Mouse (Mus musculus) olfactory bulb, adult 2 months (tissue): ENCODE measurements around the gene Stmn1. TPM values are rescaled to one million over a fixed set of nuclear protein-coding genes. Genes with fewer than 3 reads are reported as not detected.

Source experiments
- H3K27ac ChIP-seq: fragments of 200-500 bp; 2 replicates; pipeline ENCODE4 v1.5.1; 2012; ENCODE audit warnings: low read depth, low read length; ENCODE audit not compliant: insufficient read depth
- H3K4me1 ChIP-seq: fragments of 200-500 bp; 2 replicates; pipeline ENCODE4 v1.6.1; 2012; ENCODE audit warnings: low read length; ENCODE audit not compliant: control insufficient read depth, insufficient read depth
- H3K4me3 ChIP-seq: fragments of 200-500 bp; 2 replicates; pipeline ENCODE4 v1.5.1; 2012; ENCODE audit warnings: mild to moderate bottlenecking, low read depth, low read length, moderate library complexity; ENCODE audit not compliant: insufficient read depth
- CTCF ChIP-seq: fragments of 200-500 bp; IDR thresholded peaks from 2 replicates; pipeline ENCODE4 v1.5.1; 2012; ENCODE audit warnings: low read depth, mild to moderate bottlenecking, low read length, moderate library complexity; ENCODE audit not compliant: insufficient read depth
- POLR2A ChIP-seq: fragments of 200-500 bp; IDR thresholded peaks from 2 replicates; pipeline ENCODE4 v1.6.1; 2012; ENCODE audit warnings: mild to moderate bottlenecking, low read depth, low read length, moderate library complexity; ENCODE audit not compliant: insufficient read depth
- WGBS: fragments of 180-500 bp; shearing (Covaris S2); methylation state at CpG from one replicate; pipeline ENCODE4 v1.1.7; 2018; 5-methylcytosine and 5-hydroxymethylcytosine counted together
- polyA plus RNA-seq: library from polyadenylated mRNA; stranded (reverse); fragments of >200 nt; gene quantifications from 2 replicates; pipeline ENCODE4 v1.2.4, GENCODE M21; 2012; ENCODE audit warnings: low replicate concordance; ENCODE audit not compliant: missing spikeins, insufficient read depth, insufficient read length

Gene Stmn1
- polyA plus RNA-seq, 1 experiment = 402 TPM

DNA sequence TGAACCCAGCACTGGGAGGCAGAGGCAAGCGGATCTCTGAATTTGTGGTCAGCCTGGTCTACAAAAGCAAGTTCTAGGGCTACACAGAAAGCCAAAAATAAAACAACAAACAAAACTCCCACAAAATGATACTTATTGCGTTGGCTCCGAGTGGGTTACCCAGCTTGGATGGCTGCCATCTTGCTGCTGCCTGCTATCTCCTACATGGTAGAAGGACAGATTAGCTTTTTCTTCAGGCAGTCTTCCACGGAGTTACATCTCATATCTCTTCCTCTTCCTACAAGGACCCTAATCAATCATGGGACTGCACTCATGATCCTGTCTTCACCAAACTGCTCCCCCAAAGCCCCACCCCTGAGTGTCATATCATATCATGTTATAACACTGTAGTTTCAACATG lies 28.2 kb upstream of the Stmn1 start:
- 58% methylated on average over 4 of the region's 4 CpGs for WGBS
- peaks cover 9% of the 10 kb centered on the region for H3K4me1 ChIP-seq
- H3K4me3 ChIP-seq = no peak overlapping the region
- no peak overlapping the region for H3K27ac ChIP-seq
- TF ChIP-seq CTCF (no peak), POLR2A (no peak)

DNA sequence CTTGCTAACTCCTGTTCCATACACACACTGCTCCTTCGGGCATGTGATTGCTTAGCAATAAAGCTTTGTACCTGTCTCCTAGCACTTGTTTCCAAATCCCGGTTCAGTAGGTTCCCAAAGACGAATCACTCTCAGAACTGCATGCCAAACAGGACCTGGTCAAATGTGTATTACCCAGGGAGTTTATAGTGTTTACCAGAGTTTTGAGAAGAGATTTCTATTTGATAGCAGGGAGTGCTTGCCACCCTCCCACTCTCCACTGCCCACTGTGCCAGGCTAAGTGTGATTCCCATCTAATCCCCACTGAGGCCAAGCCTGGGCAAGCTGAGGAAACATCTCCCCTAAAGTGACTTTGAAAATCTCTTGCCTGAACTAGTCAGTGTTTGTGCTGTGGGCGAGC lies 25.9 kb upstream of the Stmn1 start:
- no peak for TF ChIP-seq CTCF
- TF ChIP-seq POLR2A = no peak

DNA sequence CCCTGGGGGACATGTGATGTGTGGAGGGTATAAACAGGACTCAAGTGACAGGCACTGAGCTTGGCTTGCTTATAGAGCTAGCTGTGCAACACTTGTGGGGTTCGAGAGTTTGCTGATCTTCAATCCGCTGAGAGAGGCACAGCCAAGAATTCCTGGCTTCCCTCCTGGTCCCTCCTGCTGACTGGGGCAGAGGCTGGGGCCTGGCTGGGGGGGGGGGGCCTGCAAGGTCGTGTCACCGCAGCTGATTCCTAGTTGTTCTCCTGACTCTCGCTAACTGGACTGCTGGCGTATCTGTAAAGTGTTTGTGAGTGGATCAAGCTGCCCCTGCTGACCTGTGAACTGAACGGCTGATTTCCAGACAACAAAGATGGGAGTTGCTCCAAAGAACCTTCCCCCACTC lies 24.5 kb upstream of the Stmn1 start:
- 56% methylated on average over 7 of the region's 7 CpGs for WGBS
- no peak overlapping the region for H3K27ac ChIP-seq

More for the DNA sequence above, 25.9 kb upstream of the Stmn1 start:
- H3K27ac ChIP-seq = no peak overlapping the region
- H3K4me3 ChIP-seq = no peak overlapping the region
- 92% methylated on average over 4 of the region's 4 CpGs for WGBS
- H3K4me1 ChIP-seq = peaks cover 22% of the 10 kb centered on the region

DNA sequence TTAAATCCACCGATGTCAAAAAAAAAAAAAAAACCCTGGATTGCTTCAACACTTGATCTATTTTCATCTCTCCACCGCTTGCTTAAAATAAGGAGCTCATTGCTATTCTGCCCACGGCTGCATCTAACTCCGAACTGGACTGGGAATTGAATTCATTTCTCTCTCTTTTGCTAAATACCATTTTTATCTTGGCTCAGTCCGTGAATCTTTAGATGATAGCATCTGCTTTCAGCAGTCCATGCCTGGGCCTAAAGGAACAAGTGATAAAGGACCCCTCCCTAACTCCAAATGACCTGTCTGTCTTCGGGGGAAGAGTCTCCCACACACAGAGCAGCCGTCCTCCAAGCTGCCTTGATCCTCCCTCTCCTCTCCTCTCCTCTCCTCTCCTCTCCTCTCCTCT lies 23.2 kb upstream of the Stmn1 start:
- TF ChIP-seq POLR2A = no peak
- TF ChIP-seq CTCF = no peak
- 23% methylated on average over 7 of the region's 7 CpGs for WGBS
- Histone ChIP-seq H3K4me1 (peaks cover 35% of the 10 kb centered on the region), H3K4me3 (no peak overlapping the region), H3K27ac (no peak overlapping the region)

More for the DNA sequence above, 24.5 kb upstream of the Stmn1 start:
- H3K4me1 ChIP-seq = peaks cover 33% of the 10 kb centered on the region
- H3K4me3 ChIP-seq = no peak overlapping the region
- no peak for TF ChIP-seq POLR2A
- no peak for TF ChIP-seq CTCF

DNA sequence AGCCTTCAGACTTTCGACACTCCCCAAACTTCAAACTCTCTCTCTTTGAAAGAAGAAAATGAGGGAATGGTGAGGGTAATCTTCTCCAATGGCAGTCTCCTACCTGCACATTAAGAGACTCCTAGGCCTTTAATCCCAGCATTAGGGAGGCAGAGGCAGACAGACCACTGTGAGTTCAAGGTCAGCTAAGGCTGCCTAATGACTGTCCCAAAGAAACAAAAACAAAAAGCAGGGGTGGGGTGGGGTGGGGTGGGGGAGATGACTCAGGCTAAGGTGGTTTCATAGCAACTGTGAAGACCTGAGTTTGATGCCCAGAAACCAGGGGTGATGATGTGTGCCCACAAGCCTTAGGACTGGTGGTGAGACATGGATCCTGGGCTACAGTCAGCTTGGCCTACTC lies 22.6 kb upstream of the Stmn1 start:
- H3K4me1 ChIP-seq = peaks cover 40% of the 10 kb centered on the region
- H3K4me3 ChIP-seq = no peak overlapping the region
- H3K27ac ChIP-seq = peak overlapping the region; percentile 58
- WGBS = 65% methylated on average over 1 of the region's 1 CpGs
- TF ChIP-seq POLR2A (no peak), CTCF (no peak)

DNA sequence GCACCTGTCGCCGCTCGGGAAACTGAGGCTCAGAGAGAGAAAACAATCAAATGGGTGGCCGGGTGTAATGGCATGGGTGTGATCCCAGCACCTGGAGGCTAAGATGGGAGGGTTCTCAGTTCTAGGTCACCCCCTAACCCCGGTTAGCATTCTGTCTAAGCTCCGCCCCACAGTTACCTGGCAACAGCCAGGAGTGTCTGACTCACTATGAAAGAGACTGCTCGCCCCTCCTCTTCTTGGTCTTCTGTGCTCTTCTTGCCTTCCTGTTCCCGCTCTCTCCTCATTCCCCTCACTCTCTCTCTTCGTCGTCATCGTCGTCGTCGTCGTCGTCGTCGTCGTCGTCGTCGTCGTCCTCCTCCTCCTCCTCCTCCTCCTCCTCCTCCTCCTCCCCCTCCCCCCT lies 20.2 kb upstream of the Stmn1 start:
- H3K4me3 ChIP-seq = no peak overlapping the region
- TF ChIP-seq CTCF (no peak), POLR2A (no peak)
- WGBS = 44% methylated on average over 23 of the region's 23 CpGs
- no peak overlapping the region for H3K27ac ChIP-seq
- H3K4me1 ChIP-seq = peaks cover 52% of the 10 kb centered on the region

DNA sequence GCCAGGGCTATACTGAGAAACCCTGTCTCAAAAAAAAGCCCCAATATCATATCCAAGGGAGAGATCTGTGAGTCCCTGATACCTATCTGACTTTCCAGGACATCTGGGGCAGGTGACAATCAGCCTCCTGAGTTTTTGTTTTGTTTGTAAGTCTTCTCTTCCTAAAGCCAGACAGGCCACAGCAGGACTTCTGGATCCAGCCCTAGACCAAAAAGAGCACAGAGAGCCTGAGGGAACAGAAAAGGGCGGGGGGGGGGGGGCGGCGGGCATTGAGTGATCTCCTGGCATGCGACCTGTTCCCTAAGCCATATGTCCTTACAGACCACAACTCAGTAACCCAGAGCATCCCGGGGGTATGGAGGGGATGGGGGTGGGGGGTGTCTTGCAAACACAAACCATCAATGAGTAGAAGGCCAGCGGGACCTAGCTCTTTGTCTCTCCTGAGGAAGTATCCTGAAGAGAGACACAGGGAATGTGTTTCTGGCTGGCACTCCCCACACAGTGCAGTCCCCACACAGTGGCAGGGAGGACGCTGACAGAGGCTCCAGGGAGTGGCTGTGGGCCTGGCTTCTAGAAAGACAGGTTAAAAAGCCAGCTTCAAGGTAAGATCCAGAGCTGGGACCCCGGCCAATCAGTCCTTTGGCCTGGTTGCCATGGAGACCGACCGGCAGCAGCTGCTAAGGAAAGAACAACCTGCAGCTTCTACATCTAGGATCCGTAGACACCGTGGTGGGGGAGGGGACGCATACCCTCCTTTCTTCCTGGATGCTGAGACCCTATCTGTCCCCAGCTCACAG lies 18.3 kb upstream of the Stmn1 start:
- H3K27ac ChIP-seq = peak overlapping the region; percentile 86
- TF ChIP-seq POLR2A (no peak), CTCF (no peak)
- 34% methylated on average over 13 of the region's 13 CpGs for WGBS
- H3K4me3 ChIP-seq = no peak overlapping the region
- peaks cover 50% of the 10 kb centered on the region for H3K4me1 ChIP-seq

DNA sequence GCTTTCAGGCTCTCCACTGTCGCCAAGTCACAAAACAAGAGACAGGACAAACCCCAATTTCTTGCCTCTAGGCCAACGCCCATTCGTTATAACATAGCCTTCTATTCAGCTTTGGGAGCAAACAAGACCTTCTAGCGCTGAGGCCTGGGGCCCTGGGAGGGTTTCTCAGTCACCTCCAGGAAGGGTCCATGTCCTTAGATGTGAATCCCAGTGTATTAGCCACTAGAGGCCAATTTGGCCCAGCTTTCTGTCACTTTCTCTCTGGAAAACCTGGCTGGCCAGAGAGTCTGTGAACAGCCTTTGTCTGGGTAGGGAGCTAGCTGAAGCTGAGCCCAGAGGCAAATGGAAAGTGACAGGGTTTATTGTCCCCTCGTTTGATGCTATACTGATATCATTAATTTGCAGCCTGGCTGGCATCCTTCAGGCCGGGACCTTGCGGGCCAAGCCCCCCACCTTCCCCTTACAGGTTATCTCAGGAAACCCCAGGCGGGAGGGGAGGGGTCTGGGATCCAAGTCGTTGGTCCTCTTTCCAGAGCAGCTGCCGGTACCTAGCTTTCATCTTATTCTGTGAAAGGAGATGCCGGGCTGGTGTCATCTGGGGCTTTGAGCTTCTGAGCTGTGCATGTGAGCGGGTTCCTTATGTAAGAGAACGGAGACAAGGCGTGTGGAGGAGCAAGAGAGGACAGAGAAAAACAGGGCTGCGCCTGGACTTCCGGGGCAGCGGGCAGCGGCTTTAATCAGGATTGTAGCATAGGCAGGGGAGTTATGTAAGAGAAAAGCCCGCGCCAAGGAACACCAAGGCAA lies 17.5 kb upstream of the Stmn1 start:
- 28% methylated on average over 20 of the region's 20 CpGs for WGBS
- Histone ChIP-seq H3K4me1 (peaks cover 46% of the 10 kb centered on the region), H3K4me3 (no peak overlapping the region), H3K27ac (peak overlapping the region; percentile 86)
- no peak for TF ChIP-seq POLR2A
- no peak for TF ChIP-seq CTCF

DNA sequence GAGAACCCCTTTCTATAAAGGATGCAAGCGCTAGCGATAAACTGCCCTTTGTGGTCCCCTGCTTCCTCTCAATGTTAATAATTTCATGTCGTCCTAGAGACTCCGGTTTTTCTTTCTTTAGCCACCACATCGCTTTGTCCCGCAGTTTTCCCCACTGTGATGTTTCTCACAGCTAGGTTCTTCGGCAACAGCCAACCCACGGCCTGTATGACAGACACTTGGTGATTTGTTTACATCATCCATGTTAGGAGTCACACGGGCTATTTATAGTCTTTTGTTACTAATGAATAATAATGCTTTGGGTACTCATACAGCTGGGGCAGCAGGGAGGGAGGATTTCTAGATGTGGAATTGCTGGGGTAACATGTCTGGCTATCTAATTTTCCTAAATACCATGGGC lies 16.6 kb upstream of the Stmn1 start:
- no peak overlapping the region for H3K4me3 ChIP-seq
- TF ChIP-seq CTCF = no peak
- TF ChIP-seq POLR2A = no peak
- 23% methylated on average over 9 of the region's 9 CpGs for WGBS
- peak overlapping the region; percentile 86 for H3K27ac ChIP-seq
- peaks cover 37% of the 10 kb centered on the region for H3K4me1 ChIP-seq
